Mouse (Mus musculus) left cerebral cortex, adult 11 months (tissue): Measurements from ENCODE around the gene Acacb.

Experiments used
- DNase-seq: peaks from one replicate; pipeline ENCODE4 v3.0.0; 2022; ENCODE audit warnings: low spot score

Acacb gene

GRCm38 (mm10) chr5:114268646-114269045 is 122.3 kb downstream of the Acacb start:
- no peak for DNase-seq

- no peak for DNase-seq
These were observed 123.2 kb downstream of the Acacb start for GRCm38 (mm10) chr5:114269499-114269898.

- DNase-seq, result no peak
These were observed 123.6 kb downstream of the Acacb start for GRCm38 (mm10) chr5:114269984-114270383.

GRCm38 (mm10) chr5:114273693-114274402 is 127.5 kb downstream of the Acacb start, which contains the start of gene Foxn4:
Foxn4 (minus strand) TSS chr5:114273807.
- DNase-seq, result no peak

- DNase-seq, result no peak
These were observed 129.0 kb downstream of the Acacb start for GRCm38 (mm10) chr5:114275339-114275738.

- no peak for DNase-seq
These were observed 129.7 kb downstream of the Acacb start for GRCm38 (mm10) chr5:114275991-114276390.

GRCm38 (mm10) chr5:114279382-114280143 is 133.2 kb downstream of the Acacb start:
- no peak for DNase-seq

- DNase-seq, result no peak
These were observed 136.0 kb downstream of the Acacb start for GRCm38 (mm10) chr5:114282346-114282745.

GRCm38 (mm10) chr5:114284604-114285397 is 138.5 kb downstream of the Acacb start:
- no peak for DNase-seq

- DNase-seq, result peak; percentile 10
These were observed 139.0 kb downstream of the Acacb start for GRCm38 (mm10) chr5:114285398-114285700.

GRCm38 (mm10) chr5:114286102-114286501 is 139.8 kb downstream of the Acacb start:
- no peak for DNase-seq

- DNase-seq, result no peak
These were observed 140.7 kb downstream of the Acacb start for GRCm38 (mm10) chr5:114286872-114287571.

GRCm38 (mm10) chr5:114288396-114288795 is 142.1 kb downstream of the Acacb start:
- no peak for DNase-seq

- no peak for DNase-seq
These were observed 142.5 kb downstream of the Acacb start, which contains the start of gene Myo1h for GRCm38 (mm10) chr5:114288874-114289273. Myo1h (plus strand) TSS chr5:114289166.

- DNase-seq, result no peak
These were observed 143.7 kb downstream of the Acacb start for GRCm38 (mm10) chr5:114290004-114290403.

GRCm38 (mm10) chr5:114296693-114297631 is 150.6 kb downstream of the Acacb start:
- no peak for DNase-seq

GRCm38 (mm10) chr5:114298212-114298894 is 152.0 kb downstream of the Acacb start:
- DNase-seq, result no peak

GRCm38 (mm10) chr5:114299156-114299855 is 153.0 kb downstream of the Acacb start:
- no peak for DNase-seq

- DNase-seq, result no peak
These were observed 153.7 kb downstream of the Acacb start for GRCm38 (mm10) chr5:114299883-114300610.
